Mouse (Mus musculus): Measurements from ENCODE around the gene Wnk1. TPM values are rescaled to one million over a fixed set of nuclear protein-coding genes. Genes with fewer than 3 reads are reported as not detected.

Wnk1 gene
- total and polyA plus RNA-seq, 3 experiments: 31.6 to 735 (median 104) TPM

DNA sequence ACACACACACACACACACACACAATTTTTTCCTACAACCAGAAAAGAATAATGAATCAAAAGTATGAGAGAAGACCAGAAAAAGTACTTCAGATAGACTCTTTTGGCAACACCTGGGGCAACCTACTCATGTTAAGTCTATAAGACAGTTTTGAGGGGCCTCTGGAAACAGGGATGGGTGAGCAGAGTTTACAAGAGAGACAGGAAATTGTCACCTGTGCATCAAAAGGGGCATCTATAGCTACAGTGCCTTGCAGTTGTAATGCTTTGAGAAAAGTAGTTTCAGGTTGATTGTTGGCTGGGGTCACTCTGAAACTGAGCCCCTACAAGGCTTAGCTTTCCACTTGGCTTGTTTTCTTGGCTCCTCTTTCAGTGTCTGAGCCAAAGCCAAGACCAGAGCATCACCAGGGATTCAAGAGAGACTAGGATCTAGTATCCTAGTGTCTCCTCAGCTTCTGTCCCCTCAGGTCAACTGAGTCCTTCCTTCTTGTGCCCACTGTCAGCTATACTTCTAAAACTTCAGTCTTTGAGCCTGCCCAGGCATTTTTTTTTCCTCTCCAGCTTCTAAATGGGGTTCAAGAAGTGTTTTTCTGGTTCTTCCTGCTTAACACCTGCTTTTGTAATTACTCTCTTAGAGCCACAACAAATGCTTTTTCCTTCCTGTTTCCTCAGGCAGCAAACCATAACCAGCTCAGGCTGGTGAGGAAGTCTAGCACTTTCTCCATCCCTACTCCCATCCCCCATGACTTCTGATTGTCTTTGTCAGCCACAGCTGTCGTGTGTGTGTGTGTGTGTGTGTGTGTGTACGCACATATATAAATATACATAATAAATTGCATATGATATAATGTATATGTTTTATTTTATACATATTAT lies 17.4 kb upstream of the Wnk1 start:
- TF ChIP-seq ZMIZ1 (IDR thresholded peaks at IDR 0.05; ENCODE audit: low read depth, low read length) (no peak), ZKSCAN1 (IDR thresholded peaks at IDR 0.05; ENCODE audit: low read depth, low read length) (no peak), TAL1 (IDR thresholded peaks at IDR 0.05; ENCODE audit: low read length) (no peak), MEF2A (IDR thresholded peaks at IDR 0.05; ENCODE audit: extremely low read depth, insufficient replicate concordance, low read depth, low read length, poor library complexity, severe bottlenecking) (no peak), NELFE (IDR thresholded peaks at IDR 0.05; ENCODE audit: low read depth, low read length) (no peak), POLR2A (IDR thresholded peaks at IDR 0.05; ENCODE audit: control insufficient read depth in 1 of 2, insufficient read depth in 1 of 2, low read depth in 1 of 2, low read length in 2 of 2, poor library complexity in 1 of 2) (no peak), BHLHE40 (IDR thresholded peaks at IDR 0.05; ENCODE audit: borderline replicate concordance, low read depth, low read length) (no peak), CHD2 (IDR thresholded peaks at IDR 0.05; ENCODE audit: low read length) (no peak), EP300 (IDR thresholded peaks at IDR 0.05; ENCODE audit: low read depth in 1 of 2, low read length in 2 of 2) (no peak), MYC (IDR thresholded peaks at IDR 0.05; ENCODE audit: low read depth, low read length) (no peak), SMC3 (IDR thresholded peaks at IDR 0.05; ENCODE audit: low read depth, low read length) (no peak), TCF12 (IDR thresholded peaks at IDR 0.05; ENCODE audit: low read depth, low read length) (no peak), MXI1 (IDR thresholded peaks at IDR 0.05; ENCODE audit: low read depth, low read length) (no peak), POLR2AphosphoS2 (IDR thresholded peaks at IDR 0.05; ENCODE audit: low read length) (no peak), MAZ (IDR thresholded peaks at IDR 0.05; ENCODE audit: low read depth, low read length) (no peak), MAX (IDR thresholded peaks at IDR 0.05; ENCODE audit: low read length) (no peak), ELF1 (IDR thresholded peaks at IDR 0.05; ENCODE audit: low read depth, low read length) (no peak), ZNF384 (IDR thresholded peaks at IDR 0.05; ENCODE audit: low read depth, low read length) (no peak), ETS1 (IDR thresholded peaks at IDR 0.05; ENCODE audit: low read depth, low read length) (no peak)
- no peak overlapping the region for H3K9ac ChIP-seq (ENCODE audit: control insufficient read depth, low read depth, low read length, poor library complexity, severe bottlenecking)
- H3K36me3 ChIP-seq (ENCODE audit: control insufficient read depth in 1 of 2, insufficient read depth in 2 of 2, low read length in 2 of 2): no peaks in the 10 kb centered on the region
- H3K79me2 ChIP-seq (ENCODE audit: control insufficient read depth, insufficient read depth, low read length, poor library complexity): no peaks in the 10 kb centered on the region
- H3K27me3 ChIP-seq (ENCODE audit: control insufficient read depth in 1 of 2, insufficient read depth in 2 of 2, low read length in 2 of 2): no peaks in the 10 kb centered on the region
- DNase-seq (ENCODE audit: low read depth, low spot score): no peak
- no peak overlapping the region for H3K4me3 ChIP-seq (ENCODE audit: control insufficient read depth in 1 of 2, insufficient read depth in 1 of 2, low read depth in 2 of 2, low read length in 2 of 2)
- no peak overlapping the region for H3K27ac ChIP-seq (ENCODE audit: control insufficient read depth, low read depth, low read length)
- no peaks in the 10 kb centered on the region for H3K9me3 ChIP-seq (replicated peaks; ENCODE audit: insufficient read depth, low read length)
- 0 out of 4 replicates have a peak, but pooled peaks cover 0 to 3% of the 10 kb centered on the region in 2 experiments for H3K4me1 ChIP-seq (ENCODE audit: control insufficient read depth in 1 of 2, insufficient read depth in 2 of 2, low read length in 2 of 2)

- 0 out of 4 replicates have a peak, but pooled peaks cover 0 to 3% of the 10 kb centered on the region in 2 experiments for H3K4me1 ChIP-seq (ENCODE audit: control insufficient read depth in 1 of 2, insufficient read depth in 2 of 2, low read length in 2 of 2)
- no peaks in the 10 kb centered on the region for H3K79me2 ChIP-seq (ENCODE audit: control insufficient read depth, insufficient read depth, low read length, poor library complexity)
- H3K4me3 ChIP-seq (ENCODE audit: control insufficient read depth in 1 of 2, insufficient read depth in 1 of 2, low read depth in 2 of 2, low read length in 2 of 2): no peak overlapping the region
- no peak overlapping the region for H3K9ac ChIP-seq (ENCODE audit: control insufficient read depth, low read depth, low read length, poor library complexity, severe bottlenecking)
- no peak overlapping the region for H3K27ac ChIP-seq (ENCODE audit: control insufficient read depth, low read depth, low read length)
- DNase-seq (ENCODE audit: low read depth, low spot score): no peak
- no peaks in the 10 kb centered on the region for H3K9me3 ChIP-seq (replicated peaks; ENCODE audit: insufficient read depth, low read length)
- no peak for TF ChIP-seq USF1 (IDR thresholded peaks at IDR 0.05; ENCODE audit: low read depth, low read length)
- no peak for TF ChIP-seq MYC (IDR thresholded peaks at IDR 0.05; ENCODE audit: low read depth, low read length)
- no peak for TF ChIP-seq CHD1 (IDR thresholded peaks at IDR 0.05; ENCODE audit: low read depth, low read length)
- no peak for TF ChIP-seq TCF12 (IDR thresholded peaks at IDR 0.05; ENCODE audit: low read depth, low read length)
- TF ChIP-seq UBTF (IDR thresholded peaks at IDR 0.05; ENCODE audit: borderline replicate concordance, insufficient read depth, low read depth, low read length): no peak
- no peak for TF ChIP-seq TBP (IDR thresholded peaks at IDR 0.05; ENCODE audit: low read depth, low read length)
- no peak for TF ChIP-seq E2F4 (IDR thresholded peaks at IDR 0.05; ENCODE audit: borderline replicate concordance, low read depth, low read length)
- H3K27me3 ChIP-seq (ENCODE audit: control insufficient read depth in 1 of 2, insufficient read depth in 2 of 2, low read length in 2 of 2): no peaks in the 10 kb centered on the region
- H3K36me3 ChIP-seq (ENCODE audit: control insufficient read depth in 1 of 2, insufficient read depth in 2 of 2, low read length in 2 of 2): no peaks in the 10 kb centered on the region
Measured at GRCm38 (mm10) chr6:120054412-120054811, 15.9 kb upstream of the Wnk1 start.
